ENCODE assay signal across 26 mouse cellular contexts in the genomic region with DNA sequence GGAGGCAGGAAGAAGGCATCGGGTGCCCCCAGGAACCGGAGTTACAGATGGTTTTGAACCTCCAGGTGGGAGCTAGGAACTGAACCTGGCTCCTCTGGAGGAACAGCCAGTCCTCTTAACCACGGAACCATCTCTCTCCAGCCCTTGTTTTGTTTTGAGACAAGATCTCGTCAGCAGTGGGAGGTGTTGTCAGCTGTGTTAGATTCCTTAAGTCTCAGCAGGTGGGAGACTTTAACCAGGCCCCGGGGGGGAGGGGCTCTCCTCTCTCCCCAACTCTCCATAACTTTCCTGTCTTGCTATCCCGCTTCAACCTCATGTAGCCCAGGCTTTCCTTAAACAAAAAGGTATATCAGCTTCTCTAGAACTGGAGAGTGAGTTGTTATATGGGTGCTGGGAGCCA. TPM values are rescaled to one million over a fixed set of nuclear protein-coding genes. Genes with fewer than 3 reads are reported as not detected.
DNase-seq lines count a peak whose midpoint lies in the region; ATAC-seq lines count a peak whose summit lies in the region.
"Had no signal": no experiment of that assay in that cellular context is flagged by ENCODE, and none has a peak within 500 bp of the region (broad histone marks: within the 10 kb centered on the region; RNA-seq: fewer than 3 reads in every experiment).

No protein-coding gene starts in this region.

- H3K4me3 ChIP-seq in stomach, embryonic 16.5 days (replicated peaks; ENCODE audit: low read length), result no peak overlapping the region
- H3K4me3 ChIP-seq: embryonic facial prominence, embryonic 10.5 days; embryonic facial prominence, embryonic 12.5 days; forebrain, embryonic 13.5 days; forebrain, embryonic 15.5 days had no signal

- H3K27ac ChIP-seq in stomach, embryonic 16.5 days (ENCODE audit: low read length), result peak overlapping the region; percentile 67
- H3K27ac ChIP-seq: embryonic facial prominence, embryonic 10.5 days; embryonic facial prominence, embryonic 12.5 days; forebrain, embryonic 13.5 days; forebrain, embryonic 15.5 days had no signal

- peak; percentile 56 for DNase-seq in ES-CJ7 (ENCODE audit: low read depth, low spot score)
- DNase-seq in R1 (ENCODE audit: low read depth, low spot score), result peak; percentile 65
- no peak for DNase-seq in frontal cortex, postnatal 10 days (ENCODE audit: low spot score in 2 of 2)
- no peak for DNase-seq in ovary, postnatal 10 days (ENCODE audit: low spot score)
- DNase-seq in adrenal gland, adult 2 months, result no peak
- DNase-seq: cerebellum, adult 11 months; cerebellum, adult 2 months; cerebellum, adult 9-10 months; cerebellum, postnatal 25 days; forebrain, postnatal 0 days had no signal

- no peaks in the 10 kb centered on the region for H3K9me3 ChIP-seq in stomach, embryonic 16.5 days (replicated peaks; ENCODE audit: control insufficient read depth, low read length)
- H3K9me3 ChIP-seq: embryonic facial prominence, embryonic 10.5 days; embryonic facial prominence, embryonic 12.5 days; forebrain, embryonic 13.5 days; forebrain, embryonic 15.5 days; G1E had no signal

- WGBS in stomach, embryonic 16.5 days, result 26% methylated on average over 6 of the region's 6 CpGs

- no peaks in the 10 kb centered on the region for H3K27me3 ChIP-seq in stomach, embryonic 16.5 days (ENCODE audit: control insufficient read depth, insufficient read depth, low read length)
- H3K27me3 ChIP-seq: forebrain, embryonic 15.5 days had no signal

- no peak overlapping the region for H3K4me2 ChIP-seq in stomach, embryonic 16.5 days (ENCODE audit: low read depth, low read length)
- H3K4me2 ChIP-seq: embryonic facial prominence, embryonic 12.5 days; forebrain, embryonic 13.5 days; forebrain, embryonic 15.5 days had no signal

- no peak overlapping the region for H3K9ac ChIP-seq in stomach, embryonic 16.5 days (ENCODE audit: low read length)
- H3K9ac ChIP-seq: embryonic facial prominence, embryonic 12.5 days; forebrain, embryonic 13.5 days; forebrain, embryonic 15.5 days; forebrain, postnatal 0 days had no signal

- H3K36me3 ChIP-seq in stomach, embryonic 16.5 days (ENCODE audit: control insufficient read depth, insufficient read depth, low read length), result no peaks in the 10 kb centered on the region
- H3K36me3 ChIP-seq: embryonic facial prominence, embryonic 10.5 days; embryonic facial prominence, embryonic 12.5 days; forebrain, embryonic 15.5 days; G1E had no signal

- no peaks in the 10 kb centered on the region for H3K4me1 ChIP-seq in stomach, embryonic 16.5 days (ENCODE audit: control insufficient read depth, insufficient read depth, low read length)
- H3K4me1 ChIP-seq: forebrain, embryonic 13.5 days had no signal

- no peak for ATAC-seq in stomach, embryonic 16.5 days (ENCODE audit: insufficient read depth, low FRiP score)
- ATAC-seq: activated CD4-positive, CD25-positive, alpha-beta regulatory T cell, adult 4 months; forebrain, embryonic 13.5 days; forebrain, embryonic 15.5 days; forebrain, postnatal 0 days; Patski had no signal

RNA-seq across cellular contexts. Expression of a gene that starts 2.3 kb away (rescaled TPM):
- not detected in 2 replicates for polyA plus RNA-seq in stomach, embryonic 16.5 days (2015; fragmentation: Nextera tagmentation; extraction: Ambion mirVana)
- not detected for total RNA-seq in adrenal gland, adult 2 months (2021)
- not detected in 2 replicates for polyA plus RNA-seq in adrenal gland, adult 2 months (2012; rRNA removed)
- total RNA-seq: adrenal gland, adult 18-20 months; adrenal gland, postnatal 10 days; adrenal gland, postnatal 25 days; G1E had no signal
- polyA plus RNA-seq: activated CD4-positive, CD25-positive, alpha-beta regulatory T cell, adult 4 months; brain, embryonic 14.5 days; cerebellum, adult 2 months; cortical plate, adult 2 months; embryonic facial prominence, embryonic 10.5 days; embryonic facial prominence, embryonic 12.5 days; forebrain, embryonic 11.5 days; forebrain, embryonic 13.5 days; forebrain, embryonic 15.5 days; G1E; Patski had no signal

RNA-seq across cellular contexts. Expression of a gene that starts 12.2 kb away (rescaled TPM):
- 34.1 and 41.4 TPM in 2 replicates for polyA plus RNA-seq in stomach, embryonic 16.5 days (2015; fragmentation: Nextera tagmentation; extraction: Ambion mirVana)
- total RNA-seq in adrenal gland, adult 2 months (2021), result 1 to 10 TPM in 1 of 2 experiments, under 1 TPM in 1; 0.14 to 1.1 TPM
- polyA plus RNA-seq in adrenal gland, adult 2 months (2012; rRNA removed), result 0.15 TPM in 1 of 2 replicates, not detected in the other
- total RNA-seq: adrenal gland, postnatal 25 days; forebrain, postnatal 0 days had no signal
- polyA plus RNA-seq: activated CD4-positive, CD25-positive, alpha-beta regulatory T cell, adult 4 months; C2C12; cortical plate, adult 2 months; embryonic facial prominence, embryonic 10.5 days; embryonic facial prominence, embryonic 12.5 days; embryonic facial prominence, embryonic 14.5 days; forebrain, embryonic 11.5 days; forebrain, embryonic 13.5 days; forebrain, embryonic 15.5 days; forebrain, postnatal 0 days had no signal

RNA-seq across cellular contexts. Expression of a gene that starts 22.0 kb away (rescaled TPM):
- polyA plus RNA-seq in stomach, embryonic 16.5 days (2015; fragmentation: Nextera tagmentation; extraction: Ambion mirVana), result 11.6 and 12.1 TPM in 2 replicates
- total RNA-seq in adrenal gland, adult 2 months (2021), result 100 to 1,000 TPM in 1 of 2 experiments, 10 to 100 TPM in 1; 88.8 to 102 TPM
- 58.7 and 60.9 TPM in 2 replicates for polyA plus RNA-seq in adrenal gland, adult 2 months (2012; rRNA removed)

RNA-seq across cellular contexts. Expression of a gene that starts 56.2 kb away (rescaled TPM):
- 5.2 and 5.3 TPM in 2 replicates for polyA plus RNA-seq in stomach, embryonic 16.5 days (2015; fragmentation: Nextera tagmentation; extraction: Ambion mirVana)
- 1 to 10 TPM; 2.2 to 4.2 TPM for total RNA-seq in adrenal gland, adult 2 months (2021)
- 6.5 and 8.7 TPM in 2 replicates for polyA plus RNA-seq in adrenal gland, adult 2 months (2012; rRNA removed)
- polyA plus RNA-seq: activated CD4-positive, CD25-positive, alpha-beta regulatory T cell, adult 4 months; G1E had no signal

Comparison
In these comparisons a context has a peak if more than half of its experiments do, and no peak if none do; other contexts are left out.
1. DNase-seq: peak in ES-CJ7 (single experiment) and R1 (single experiment); none in frontal cortex, postnatal 10 days (0 of 2), ovary, postnatal 10 days (single experiment) and adrenal gland, adult 2 months (single experiment).
2. RNA of a gene that starts 12.2 kb away (polyA plus RNA-seq): 34.1 to 41.4 TPM in stomach, embryonic 16.5 days; 0.15 TPM in adrenal gland, adult 2 months; every median in the first group is over 10 times any median in the second.